Mouse (Mus musculus) ES-E14 (cell line): ENCODE measurements at regions not wholly inside any gene's neighbourhood (a gene's known extent, or its start where the extent isn't known, plus 50 kb on each side); places are given as distances from the start of the nearest gene placed in this dataset.

Experiments
- DNase-seq: peaks from one replicate; pipeline ENCODE4 v3.0.0-alpha.2; 2013; ENCODE audit warnings: low read depth, low spot score
- H3K27ac ChIP-seq: 2 replicates; pipeline ENCODE4 v1.5.1; 2012; ENCODE audit warnings: low read depth, mild to moderate bottlenecking, low read length, moderate library complexity, mixed read lengths; ENCODE audit not compliant: poor library complexity, insufficient read depth, severe bottlenecking
- H3K36me3 ChIP-seq: 2 replicates; pipeline ENCODE4 v1.6.1; 2012; ENCODE audit warnings: mild to moderate bottlenecking, low read length, moderate library complexity, mixed read lengths; ENCODE audit not compliant: control insufficient read depth, poor library complexity, insufficient read depth, severe bottlenecking
- H3K4me1 ChIP-seq, 2 experiments: fragments of 150-350 bp in 1 of 2; sonication (generic) in 1 of 2; 2 replicates each; pipeline ENCODE4 v1.6.1; 2012; ENCODE audit warnings: low read length in 2 of 2, mild to moderate bottlenecking in 1 of 2, mixed read lengths in 1 of 2; ENCODE audit not compliant: control insufficient read depth in 2 of 2, insufficient read depth in 2 of 2, poor library complexity in 1 of 2
- H3K4me3 ChIP-seq, 2 experiments: fragments of 150-350 bp in 1 of 2; sonication (generic) in 1 of 2; 2 replicates each; pipeline ENCODE4 v1.5.1; 2012; ENCODE audit warnings: low read length in 2 of 2, low read depth in 1 of 2, mild to moderate bottlenecking in 1 of 2, mixed read lengths in 1 of 2; ENCODE audit not compliant: insufficient read depth in 1 of 2, poor library complexity in 1 of 2, severe bottlenecking in 1 of 2
- H3K9ac ChIP-seq: 2 replicates; pipeline ENCODE4 v1.6.1; 2012; ENCODE audit warnings: low read depth, mild to moderate bottlenecking, low read length, mixed read lengths; ENCODE audit not compliant: poor library complexity, insufficient read depth, severe bottlenecking
- H3K9me3 ChIP-seq: fragments of 150-350 bp; sonication (generic); 2 replicates; pipeline ENCODE4 v1.6.1; 2012; ENCODE audit warnings: low read depth, mild to moderate bottlenecking, low read length; ENCODE audit not compliant: control insufficient read depth, insufficient read depth
- CHD2 ChIP-seq: IDR thresholded peaks from 2 replicates; pipeline ENCODE4 v1.6.1; 2014; ENCODE audit warnings: mild to moderate bottlenecking, low read depth, low read length, inconsistent platforms
- HCFC1 ChIP-seq: IDR thresholded peaks from 2 replicates; pipeline ENCODE4 v1.6.1; 2012; ENCODE audit warnings: low read length, inconsistent platforms, borderline replicate concordance; ENCODE audit not compliant: insufficient read depth
- MAFK ChIP-seq: IDR thresholded peaks from 2 replicates; pipeline ENCODE4 v1.6.1; 2014; ENCODE audit warnings: mild to moderate bottlenecking, low read depth, low read length, inconsistent platforms; ENCODE audit not compliant: insufficient read depth
- ZC3H11A ChIP-seq: IDR thresholded peaks from 2 replicates; pipeline ENCODE4 v1.6.1; 2012; ENCODE audit warnings: low read depth, mild to moderate bottlenecking, inconsistent platforms, low read length, borderline replicate concordance
- ZNF384 ChIP-seq: IDR thresholded peaks from 2 replicates; pipeline ENCODE4 v1.6.1; 2012; ENCODE audit warnings: low read depth, low read length, inconsistent platforms
- in situ Hi-C, 2 experiments: fragments of 600-800 bp; cut with MboI; formaldehyde crosslinking; loops; one replicate each; pipeline ENCODE4 v1.15.1; 2025; ENCODE audit warnings: low sequenced_read_pairs in 2 of 2, inconsistent platforms in 1 of 2; ENCODE audit not compliant: unreplicated experiment in 2 of 2

GRCm38 (mm10) chr3:16466388-16466787 is 460.2 kb upstream of the Gm5150 start:
- H3K4me1 ChIP-seq: no peaks in the 10 kb centered on the region
- in situ Hi-C loops: loop anchor here in 1 of 2 experiments (25.0 kb wide), 1 partner anchor 1346 kb away; no protein-coding TSS in a partner anchor
- no peak overlapping the region for H3K4me3 ChIP-seq
- no peak for DNase-seq
- H3K9me3 ChIP-seq: no peaks in the 10 kb centered on the region
- TF ChIP-seq MAFK: no peak
- peak; percentile 98 for TF ChIP-seq ZC3H11A
- peak; percentile 84 for TF ChIP-seq ZNF384
- no peak overlapping the region for H3K9ac ChIP-seq
- H3K36me3 ChIP-seq: no peaks in the 10 kb centered on the region
- no peak overlapping the region for H3K27ac ChIP-seq

- H3K36me3 ChIP-seq: no peaks in the 10 kb centered on the region
- H3K9ac ChIP-seq: no peak overlapping the region
- DNase-seq: no peak
- H3K4me3 ChIP-seq: no peak overlapping the region
- no peaks in the 10 kb centered on the region for H3K4me1 ChIP-seq
- in situ Hi-C loops: loop anchor here in 1 of 2 experiments (25.0 kb wide), 1 partner anchor 1347 kb away; no protein-coding TSS in a partner anchor
- H3K27ac ChIP-seq: no peak overlapping the region
- no peak for TF ChIP-seq ZC3H11A
- no peak for TF ChIP-seq ZNF384
- no peak for TF ChIP-seq MAFK
- TF ChIP-seq HCFC1: no peak
- no peak for TF ChIP-seq CHD2
- no peaks in the 10 kb centered on the region for H3K9me3 ChIP-seq
These were observed 459.1 kb upstream of the Gm5150 start for GRCm38 (mm10) chr3:16465357-16465756.

- no peak overlapping the region for H3K27ac ChIP-seq
- H3K4me3 ChIP-seq: no peak overlapping the region
- no peak for TF ChIP-seq CHD2
- TF ChIP-seq ZC3H11A: no peak
- H3K4me1 ChIP-seq: no peaks in the 10 kb centered on the region
- in situ Hi-C loops: loop anchor here in 1 of 2 experiments (25.0 kb wide), 1 partner anchor 1348 kb away; no protein-coding TSS in a partner anchor
- H3K9ac ChIP-seq: no peak overlapping the region
- no peak for DNase-seq
- H3K36me3 ChIP-seq: no peaks in the 10 kb centered on the region
- no peaks in the 10 kb centered on the region for H3K9me3 ChIP-seq
These were observed 458.1 kb upstream of the Gm5150 start for GRCm38 (mm10) chr3:16464301-16464700.

GRCm38 (mm10) chr3:16433033-16433432 is 426.8 kb upstream of the Gm5150 start:
- in situ Hi-C loops: no loop called here
- TF ChIP-seq HCFC1 (no peak), MAFK (no peak), CHD2 (no peak), ZNF384 (no peak), ZC3H11A (no peak)
- no peak for DNase-seq

GRCm38 (mm10) chr3:16431819-16432115 is 425.5 kb upstream of the Gm5150 start:
- Histone ChIP-seq H3K27ac (no peak overlapping the region), H3K4me1 (no peaks in the 10 kb centered on the region), H3K36me3 (no peaks in the 10 kb centered on the region), H3K9me3 (no peaks in the 10 kb centered on the region), H3K4me3 (no peak overlapping the region), H3K9ac (no peak overlapping the region)
- no peak for TF ChIP-seq ZC3H11A
- no peak for TF ChIP-seq CHD2
- no peak for TF ChIP-seq MAFK
- TF ChIP-seq HCFC1: no peak
- no peak for TF ChIP-seq ZNF384
- in situ Hi-C loops: no loop called here
- DNase-seq: no peak

More at GRCm38 (mm10) chr3:16433033-16433432, 426.8 kb upstream of the Gm5150 start:
- Histone ChIP-seq H3K9ac (no peak overlapping the region), H3K4me3 (no peak overlapping the region), H3K27ac (no peak overlapping the region), H3K4me1 (no peaks in the 10 kb centered on the region), H3K9me3 (no peaks in the 10 kb centered on the region), H3K36me3 (no peaks in the 10 kb centered on the region)
